In the genomic region with DNA sequence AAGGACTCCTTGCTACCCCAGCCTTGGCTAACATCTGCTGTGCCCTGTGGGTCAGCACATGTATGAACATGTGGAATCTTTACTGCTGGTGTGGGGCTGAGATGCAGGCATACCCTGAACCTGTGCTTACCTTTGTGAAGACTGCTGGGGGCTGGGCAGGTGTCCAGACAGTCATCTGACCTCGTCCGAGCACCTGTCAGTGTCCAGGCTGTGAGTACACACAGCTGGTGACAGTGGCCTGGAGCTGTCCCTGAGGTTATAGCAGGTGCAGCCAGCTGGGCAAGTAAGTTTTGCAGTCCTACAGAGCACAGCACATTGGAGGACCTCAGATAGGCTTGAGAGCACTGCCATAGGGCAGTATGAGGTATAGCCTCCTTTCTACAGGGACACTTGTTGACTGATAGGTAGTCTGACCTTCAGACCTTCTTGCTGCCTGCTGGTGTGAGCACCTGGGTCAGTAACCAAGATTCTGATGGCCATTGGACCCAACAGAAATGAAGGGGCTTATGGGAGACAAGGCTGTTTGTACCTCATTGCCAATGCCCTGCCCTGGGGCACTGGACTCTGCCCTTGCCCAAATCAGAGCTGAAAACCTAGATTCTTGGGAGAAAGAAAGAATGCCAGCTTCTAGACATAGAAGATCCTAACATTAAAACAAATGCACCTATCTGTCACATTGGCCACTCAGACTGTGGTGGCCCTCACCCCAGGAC, we compare ENCODE assay signal across 19 mouse cellular contexts. TPM values are rescaled to one million over a fixed set of nuclear protein-coding genes. Genes with fewer than 3 reads are reported as not detected.
DNase-seq lines count a peak whose midpoint lies in the region; ATAC-seq lines count a peak whose summit lies in the region.
"Had no signal": no experiment of that assay in that cellular context is flagged by ENCODE, and none has a peak within 500 bp of the region (broad histone marks: within the 10 kb centered on the region; RNA-seq: fewer than 3 reads in every experiment).

No protein-coding gene starts in this region.

- H3K4me1 ChIP-seq in kidney, embryonic 14.5 days (ENCODE audit: control insufficient read depth, insufficient read depth, low read length), result 0 out of 2 replicates have a peak, but pooled peaks cover 4% of the 10 kb centered on the region
- peaks cover 4% of the 10 kb centered on the region; the same call in 1 of the 2 replicates for H3K4me1 ChIP-seq in hindbrain, embryonic 16.5 days (ENCODE audit: control insufficient read depth, insufficient read depth, low read depth, low read length)
- H3K4me1 ChIP-seq: embryonic facial prominence, embryonic 10.5 days; forebrain, embryonic 12.5 days; heart, embryonic 12.5 days; hindbrain, embryonic 13.5 days; liver, embryonic 15.5 days; midbrain, embryonic 12.5 days; neural tube, embryonic 13.5 days had no signal

- peak; percentile 0 for DNase-seq in adrenal gland, postnatal 25 days
- no peak for DNase-seq in adrenal gland, postnatal 36 days
- DNase-seq in gastrocnemius, postnatal 10 days, result peak; percentile 6
- DNase-seq in gastrocnemius, postnatal 4 days (ENCODE audit: low spot score in 2 of 2), result no peak
- DNase-seq in kidney, adult 9 months, result peak; percentile 86
- peak; percentile 54 to 73 for DNase-seq in kidney, postnatal 25 days
- DNase-seq: adrenal gland, adult 8-10 months; thymus, postnatal 36 days had no signal

- no peak overlapping the region for H3K27ac ChIP-seq in kidney, embryonic 14.5 days (ENCODE audit: low read depth, low read length)
- H3K27ac ChIP-seq in hindbrain, embryonic 16.5 days (ENCODE audit: low read depth, low read length), result no peak overlapping the region
- H3K27ac ChIP-seq: embryonic facial prominence, embryonic 10.5 days; forebrain, embryonic 12.5 days; hindbrain, embryonic 13.5 days; liver, embryonic 15.5 days; midbrain, embryonic 12.5 days; neural tube, embryonic 13.5 days had no signal

- no peaks in the 10 kb centered on the region for H3K9me3 ChIP-seq in kidney, embryonic 14.5 days (ENCODE audit: control insufficient read depth, low read length)
- H3K9me3 ChIP-seq in hindbrain, embryonic 16.5 days (ENCODE audit: control insufficient read depth, low read length), result no peaks in the 10 kb centered on the region
- H3K9me3 ChIP-seq: embryonic facial prominence, embryonic 10.5 days; forebrain, embryonic 12.5 days; heart, embryonic 12.5 days; hindbrain, embryonic 13.5 days; liver, embryonic 15.5 days; midbrain, embryonic 12.5 days; neural tube, embryonic 13.5 days had no signal

- no peaks in the 10 kb centered on the region for H3K27me3 ChIP-seq in kidney, embryonic 14.5 days (ENCODE audit: control insufficient read depth, insufficient read depth, low read length)
- no peaks in the 10 kb centered on the region for H3K27me3 ChIP-seq in hindbrain, embryonic 16.5 days (replicated peaks; ENCODE audit: control insufficient read depth, insufficient read depth, low read length)
- H3K27me3 ChIP-seq: forebrain, embryonic 12.5 days; heart, embryonic 12.5 days; hindbrain, embryonic 13.5 days; liver, embryonic 15.5 days; midbrain, embryonic 12.5 days; neural tube, embryonic 13.5 days; Patski had no signal

- H3K9ac ChIP-seq in kidney, embryonic 14.5 days (ENCODE audit: low read depth, low read length), result no peak overlapping the region
- no peak overlapping the region for H3K9ac ChIP-seq in hindbrain, embryonic 16.5 days (ENCODE audit: low read depth, low read length)
- H3K9ac ChIP-seq: forebrain, embryonic 12.5 days; heart, embryonic 12.5 days; hindbrain, embryonic 13.5 days; liver, embryonic 15.5 days; midbrain, embryonic 12.5 days; neural tube, embryonic 13.5 days had no signal

- no peak overlapping the region for H3K4me3 ChIP-seq in kidney, embryonic 14.5 days (ENCODE audit: low read length)
- H3K4me3 ChIP-seq in hindbrain, embryonic 16.5 days (ENCODE audit: low read length), result no peak overlapping the region
- H3K4me3 ChIP-seq: embryonic facial prominence, embryonic 10.5 days; forebrain, embryonic 12.5 days; heart, embryonic 12.5 days; hindbrain, embryonic 13.5 days; liver, embryonic 15.5 days; midbrain, embryonic 12.5 days; neural tube, embryonic 13.5 days had no signal

- H3K36me3 ChIP-seq in kidney, embryonic 14.5 days (ENCODE audit: control insufficient read depth, insufficient read depth, low read length), result peaks cover 59% of the 10 kb centered on the region
- peaks cover 41% of the 10 kb centered on the region for H3K36me3 ChIP-seq in hindbrain, embryonic 16.5 days (ENCODE audit: control insufficient read depth, insufficient read depth, low read length)

- no peak for ATAC-seq in kidney, embryonic 14.5 days (ENCODE audit: low FRiP score, low TSS enrichment)
- ATAC-seq in hindbrain, embryonic 16.5 days, result no peak
- ATAC-seq: lung, postnatal 0 days; Patski had no signal

- H3K4me2 ChIP-seq in kidney, embryonic 14.5 days (replicated peaks; ENCODE audit: low read depth, low read length), result no peak overlapping the region
- H3K4me2 ChIP-seq in hindbrain, embryonic 16.5 days (ENCODE audit: low read length), result no peak overlapping the region
- H3K4me2 ChIP-seq: forebrain, embryonic 12.5 days; heart, embryonic 12.5 days; hindbrain, embryonic 13.5 days; liver, embryonic 15.5 days; midbrain, embryonic 12.5 days; neural tube, embryonic 13.5 days had no signal

- WGBS in kidney, embryonic 14.5 days, result 85% methylated on average over 2 of the region's 2 CpGs
- WGBS in hindbrain, embryonic 16.5 days, result 89% methylated on average over 2 of the region's 2 CpGs

RNA-seq across cellular contexts. Expression of a gene that starts 14.0 kb away (rescaled TPM):
- total RNA-seq in adrenal gland, postnatal 25 days (2021), result 42.4 and 58.1 TPM in 2 replicates
- total RNA-seq in adrenal gland, postnatal 36 days (2021), result 10 to 100 TPM; 41.5 to 48.8 TPM
- total RNA-seq in gastrocnemius, postnatal 10 days (2021), result 10 to 100 TPM; 11.2 to 12.6 TPM
- 10 to 100 TPM; 10.2 to 11.4 TPM for total RNA-seq in gastrocnemius, postnatal 4 days (2021)
- polyA plus RNA-seq in kidney, embryonic 14.5 days (2014; fragmentation: Nextera tagmentation; extraction: Ambion mirVana), result 11.5 and 15.1 TPM in 2 replicates
- 29.5 and 30.6 TPM in 2 replicates for polyA plus RNA-seq in hindbrain, embryonic 16.5 days (2015; fragmentation: Nextera tagmentation; extraction: Ambion mirVana)

RNA-seq across cellular contexts. Expression of a gene that starts 26.2 kb away (rescaled TPM):
- 6.4 and 6.8 TPM in 2 replicates for total RNA-seq in adrenal gland, postnatal 25 days (2021)
- 10 to 100 TPM in 1 of 2 experiments, 1 to 10 TPM in 1; 7.5 to 11.9 TPM for total RNA-seq in adrenal gland, postnatal 36 days (2021)
- total RNA-seq in gastrocnemius, postnatal 10 days (2021), result 1 to 10 TPM; 7.3 to 9.1 TPM
- 10 to 100 TPM; 12.5 TPM for total RNA-seq in gastrocnemius, postnatal 4 days (2021)
- polyA plus RNA-seq in kidney, embryonic 14.5 days (2014; fragmentation: Nextera tagmentation; extraction: Ambion mirVana), result 4.8 and 7.8 TPM in 2 replicates
- polyA plus RNA-seq in hindbrain, embryonic 16.5 days (2015; fragmentation: Nextera tagmentation; extraction: Ambion mirVana), result 5.6 and 7.0 TPM in 2 replicates

RNA-seq across cellular contexts. Expression of a gene that starts 55.6 kb away (rescaled TPM):
- 7.9 and 12.8 TPM in 2 replicates for total RNA-seq in adrenal gland, postnatal 25 days (2021)
- total RNA-seq in adrenal gland, postnatal 36 days (2021), result 1 to 10 TPM; 5.0 to 9.0 TPM
- total RNA-seq in gastrocnemius, postnatal 10 days (2021), result 1 to 10 TPM; 1.8 to 2.1 TPM
- total RNA-seq in gastrocnemius, postnatal 4 days (2021), result 1 to 10 TPM; 2.2 to 3.1 TPM
- 3.8 and 5.7 TPM in 2 replicates for polyA plus RNA-seq in kidney, embryonic 14.5 days (2014; fragmentation: Nextera tagmentation; extraction: Ambion mirVana)
- polyA plus RNA-seq in hindbrain, embryonic 16.5 days (2015; fragmentation: Nextera tagmentation; extraction: Ambion mirVana), result 2.4 and 4.0 TPM in 2 replicates

RNA-seq across cellular contexts. Expression of a gene that starts 59.6 kb away (rescaled TPM):
- 395 and 413 TPM in 2 replicates for total RNA-seq in adrenal gland, postnatal 25 days (2021)
- total RNA-seq in adrenal gland, postnatal 36 days (2021), result 100 to 1,000 TPM; 256 to 378 TPM
- total RNA-seq in gastrocnemius, postnatal 10 days (2021), result 100 to 1,000 TPM; 133 to 142 TPM
- total RNA-seq in gastrocnemius, postnatal 4 days (2021), result 100 to 1,000 TPM; 258 to 259 TPM
- 50.8 and 58.5 TPM in 2 replicates for polyA plus RNA-seq in kidney, embryonic 14.5 days (2014; fragmentation: Nextera tagmentation; extraction: Ambion mirVana)
- polyA plus RNA-seq in hindbrain, embryonic 16.5 days (2015; fragmentation: Nextera tagmentation; extraction: Ambion mirVana), result 55.6 and 62.3 TPM in 2 replicates

Comparison
In these comparisons a context has a peak if more than half of its experiments do, and no peak if none do; other contexts are left out.
1. DNase-seq: peak in adrenal gland, postnatal 25 days (single experiment), gastrocnemius, postnatal 10 days (single experiment), kidney, adult 9 months (single experiment) and kidney, postnatal 25 days (2 of 2); none in adrenal gland, postnatal 36 days (0 of 2) and gastrocnemius, postnatal 4 days (0 of 2).